Mouse (Mus musculus) cerebellum, adult (tissue): ENCODE measurements around the gene Osm.

Source experiments
- ATAC-seq: cut with Nextera tagmentation; 2 replicates; pipeline ENCODE4 v1.9.2; 2017; ENCODE audit warnings: mild to moderate bottlenecking, moderate library complexity, mixed read lengths; ENCODE audit not compliant: insufficient number of reproducible peaks, low FRiP score, low TSS enrichment

The Osm gene

DNA sequence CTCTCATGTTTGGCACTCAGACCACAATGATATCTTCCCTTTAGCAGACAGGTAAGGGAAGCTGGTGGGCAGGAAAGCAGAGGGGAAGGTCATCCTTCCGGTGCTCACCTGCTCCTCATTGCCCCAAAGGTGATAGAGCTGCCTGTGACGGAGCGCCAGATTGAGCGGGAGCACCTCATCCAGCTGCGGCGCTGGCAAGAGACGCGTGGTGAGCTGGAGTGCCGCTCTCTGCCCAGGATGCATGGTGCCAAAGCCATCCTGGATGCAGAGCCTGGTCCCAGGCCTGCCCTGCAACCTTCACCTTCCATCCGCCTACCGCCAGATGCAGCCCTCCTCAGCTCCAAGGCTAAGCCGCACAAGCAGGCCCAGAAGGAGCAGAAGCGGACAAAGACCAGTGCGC lies 21.6 kb upstream of the Osm start:
- no peak for ATAC-seq

- no peak for ATAC-seq
Observed at GRCm38 (mm10) chr11:4215061-4215460, 21.2 kb upstream of the Osm start.

DNA sequence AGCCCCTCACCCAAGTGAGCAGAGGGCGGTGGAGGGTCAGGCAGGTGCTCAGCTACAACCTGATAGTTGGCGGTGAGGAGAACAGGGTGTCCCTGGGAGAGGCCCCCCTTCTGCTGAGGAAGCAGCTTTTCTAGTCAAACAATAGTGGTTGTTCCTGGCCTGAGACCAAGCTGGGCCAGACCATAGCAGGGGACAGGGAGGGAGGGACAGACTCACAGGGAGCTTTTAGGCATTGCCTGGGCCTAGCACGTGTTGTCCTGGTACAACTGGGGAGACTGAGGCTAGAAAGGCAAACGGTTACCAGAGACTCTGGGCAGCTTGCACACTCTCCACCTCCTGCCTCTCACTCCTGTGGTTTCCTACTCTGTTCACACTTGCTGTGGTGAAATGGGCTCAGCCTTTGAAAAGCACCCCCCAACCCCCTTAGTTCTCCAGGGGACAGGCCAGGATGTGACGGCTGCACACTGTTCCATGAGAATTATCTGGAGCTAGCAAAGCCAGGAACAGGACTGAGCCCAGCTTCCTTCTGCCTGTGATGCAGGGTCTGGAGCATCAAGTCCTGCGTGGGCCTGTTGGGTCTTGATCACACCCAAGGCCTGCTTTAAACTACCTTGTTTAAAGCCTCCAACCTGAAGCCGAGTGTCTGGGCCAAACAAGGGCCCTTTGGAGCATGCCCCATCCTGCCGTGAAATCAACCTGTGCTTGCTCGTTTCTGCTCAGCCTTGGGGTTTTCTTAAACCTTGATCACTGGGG lies 19.8 kb upstream of the Osm start:
- ATAC-seq, result no peak

GRCm38 (mm10) chr11:4217914-4218629 lies 18.1 kb upstream of the Osm start, which contains the start of gene Castor1:
Castor1 (plus strand) TSS chr11:4218225.
- no peak for ATAC-seq

GRCm38 (mm10) chr11:4218637-4219036 lies 17.6 kb upstream of the Osm start:
- no peak for ATAC-seq

DNA sequence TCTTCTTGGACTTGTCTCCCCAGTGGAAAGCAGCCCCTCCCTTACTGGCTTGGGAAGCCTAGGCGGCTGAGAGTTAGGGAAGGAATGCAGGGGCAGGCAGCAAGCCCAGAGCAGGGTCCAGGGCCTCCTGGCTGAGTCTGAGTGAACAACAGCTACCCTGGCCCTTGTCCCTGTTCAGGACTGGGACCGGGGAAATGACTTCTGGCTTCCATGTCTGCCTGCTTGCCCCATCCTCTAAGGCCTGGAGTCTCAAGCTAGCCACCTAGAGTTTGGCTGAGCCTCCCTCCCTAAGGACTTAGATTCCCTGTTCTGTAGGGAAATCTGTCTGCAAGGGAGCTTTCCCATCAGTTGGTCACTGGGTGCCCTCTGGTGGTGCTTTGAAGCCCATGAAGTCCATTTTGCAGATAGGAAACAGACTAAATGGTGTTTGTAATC lies 16.9 kb upstream of the Osm start:
- ATAC-seq, result no peak

GRCm38 (mm10) chr11:4219908-4220307 lies 16.3 kb upstream of the Osm start:
- no peak for ATAC-seq

DNA sequence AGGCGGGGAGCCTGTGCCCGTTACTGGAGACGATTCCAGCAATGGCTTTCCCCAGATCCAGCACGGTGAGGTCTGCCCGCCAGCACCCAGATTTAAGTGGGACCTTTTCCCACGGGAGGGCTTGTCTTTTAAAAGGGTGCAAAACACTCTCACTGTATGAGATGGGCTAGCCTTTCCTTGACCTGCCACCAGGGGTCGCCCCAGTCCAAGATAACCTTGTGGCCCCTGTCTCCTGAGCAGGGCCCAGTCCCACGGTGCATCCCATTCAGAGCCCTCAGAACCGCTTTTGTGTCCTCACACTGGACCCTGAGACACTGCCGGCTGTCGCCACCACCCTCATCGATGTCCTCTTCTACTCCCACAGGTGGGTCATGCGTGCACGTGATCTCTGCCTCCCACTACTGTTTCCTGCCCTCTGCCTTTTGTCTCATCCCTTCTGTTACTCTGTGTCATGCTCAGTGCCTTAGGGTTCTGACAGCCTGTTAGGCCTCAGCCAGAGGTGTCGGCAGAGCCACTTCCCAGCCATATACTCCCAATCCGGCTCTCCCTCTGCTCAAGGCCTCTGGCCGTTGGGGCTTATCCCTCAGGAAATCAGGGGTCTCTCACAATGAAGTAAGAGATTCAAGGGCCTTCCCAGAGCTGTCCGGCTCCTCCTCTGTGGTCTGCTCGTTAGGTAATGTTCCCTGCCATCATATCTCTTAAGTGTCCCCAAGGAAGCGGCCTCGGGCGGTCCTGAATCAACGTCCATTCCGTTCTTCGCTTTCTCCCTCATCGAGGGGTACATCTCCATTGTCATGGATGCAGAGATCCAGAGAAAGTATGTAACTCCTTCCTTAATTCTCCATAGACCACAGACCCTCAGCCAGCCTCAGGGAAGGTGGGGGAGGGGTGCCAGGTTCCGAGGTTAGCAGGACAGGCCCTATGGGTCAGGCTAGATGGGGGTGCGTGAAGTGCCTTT lies 15.5 kb upstream of the Osm start:
- ATAC-seq, result 0 out of 2 replicates have a peak, but pooled peaks have one; percentile 43

DNA sequence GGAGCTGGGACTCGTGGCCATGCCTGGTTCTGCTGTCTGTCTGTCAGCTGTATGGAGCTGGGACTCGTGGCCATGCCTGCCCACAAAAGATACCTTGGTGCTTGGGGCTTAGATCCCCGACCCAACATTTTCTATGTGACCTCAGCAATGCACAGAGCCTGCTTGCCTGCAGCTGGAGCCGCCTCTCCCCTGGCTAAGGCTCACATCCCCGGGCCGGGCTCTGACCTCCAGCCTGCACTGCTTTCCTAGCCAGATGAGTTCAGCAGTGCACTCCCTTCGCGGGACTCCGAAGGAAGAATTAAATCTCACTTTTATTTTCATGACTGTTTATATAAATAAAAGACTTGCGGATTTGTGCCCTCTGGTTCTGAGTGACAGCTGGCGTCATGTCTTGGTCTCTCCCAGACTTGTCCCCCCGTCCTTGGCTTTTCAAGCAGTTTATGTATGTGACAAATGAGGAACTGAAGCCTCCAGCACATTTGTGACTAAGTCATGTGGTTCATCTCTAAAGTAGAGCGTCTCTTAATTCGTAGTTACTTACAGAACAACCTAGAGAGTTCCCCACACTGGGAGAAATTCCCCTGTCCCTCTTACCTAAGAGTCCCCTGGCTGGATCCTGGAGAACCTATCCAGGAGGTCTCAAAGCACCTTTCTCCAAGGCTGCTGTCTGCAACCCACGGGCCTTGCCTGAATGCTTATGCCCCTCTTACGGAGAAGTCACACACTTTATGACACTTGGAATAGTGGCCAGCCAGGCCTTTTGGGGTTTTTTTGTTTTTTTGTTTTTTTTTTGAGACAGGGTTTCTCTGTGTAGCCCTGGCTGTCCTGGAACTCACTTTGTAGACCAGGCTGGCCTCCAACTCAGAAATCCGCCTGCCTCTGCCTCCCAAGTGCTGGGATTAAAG lies 13.9 kb upstream of the Osm start:
- no peak for ATAC-seq

DNA sequence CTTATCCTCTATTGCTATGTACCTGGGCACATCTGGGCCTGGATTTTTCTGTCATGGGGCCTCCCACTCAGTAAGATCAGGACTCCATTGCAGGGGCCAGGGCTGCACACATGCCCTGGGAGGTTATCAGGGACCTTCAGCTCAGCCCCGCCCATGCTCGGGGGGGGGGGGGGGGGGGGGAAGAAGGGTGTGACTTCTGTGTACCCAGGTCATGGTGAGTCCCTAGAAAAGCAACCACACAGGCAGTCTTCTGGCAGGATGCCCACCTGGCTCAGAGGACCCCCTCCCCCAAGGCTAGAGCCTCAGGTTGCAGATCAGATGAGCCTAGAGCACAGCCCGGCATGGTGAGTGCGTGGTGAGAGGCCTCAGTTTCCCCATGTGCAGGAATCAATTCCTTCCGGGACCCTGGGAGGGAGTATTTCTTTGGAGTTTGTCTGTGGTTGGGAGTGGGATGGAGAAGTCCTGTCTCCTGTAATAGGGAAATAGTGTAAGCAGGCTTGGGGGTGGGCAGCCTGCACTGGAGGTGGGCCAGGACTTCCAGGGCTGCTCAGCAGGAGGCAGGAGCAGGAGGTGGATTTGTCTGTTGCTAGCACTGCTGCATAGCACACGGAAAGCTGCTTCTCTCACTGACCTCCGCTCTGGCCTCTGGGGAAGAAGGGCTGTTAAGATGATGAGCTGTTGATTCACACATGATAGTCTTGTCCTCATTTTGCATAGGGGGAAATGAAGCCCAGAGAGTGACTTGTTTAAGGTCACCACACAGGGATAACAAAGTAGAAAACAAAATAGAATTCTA lies 12.6 kb upstream of the Osm start:
- ATAC-seq, result no peak

- ATAC-seq, result no peak
Observed at GRCm38 (mm10) chr11:4224223-4224622, 12.0 kb upstream of the Osm start.

GRCm38 (mm10) chr11:4226569-4227325 lies 9.5 kb upstream of the Osm start:
- no peak for ATAC-seq

GRCm38 (mm10) chr11:4228463-4228862 lies 7.8 kb upstream of the Osm start:
- peak; percentile 86 for ATAC-seq

DNA sequence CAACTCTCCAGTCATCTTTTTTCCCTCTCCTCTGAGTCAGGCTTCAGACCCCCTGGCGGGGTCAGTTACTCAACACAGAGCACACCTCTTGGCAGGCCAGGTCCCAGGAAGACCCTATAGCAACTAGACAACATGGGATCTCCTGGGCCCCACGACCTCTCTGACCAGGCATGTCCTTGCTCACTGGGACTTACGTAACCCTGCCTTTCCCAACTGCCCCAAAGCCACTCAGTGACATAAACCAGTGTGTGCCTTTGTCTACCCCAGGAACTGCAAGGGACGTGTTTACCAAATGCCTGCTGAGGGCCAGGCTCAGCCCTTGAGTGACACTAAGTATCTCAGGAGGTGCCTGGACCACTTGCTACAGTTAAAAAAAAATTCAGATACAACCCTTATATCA lies 6.4 kb upstream of the Osm start:
- ATAC-seq, result no peak

DNA sequence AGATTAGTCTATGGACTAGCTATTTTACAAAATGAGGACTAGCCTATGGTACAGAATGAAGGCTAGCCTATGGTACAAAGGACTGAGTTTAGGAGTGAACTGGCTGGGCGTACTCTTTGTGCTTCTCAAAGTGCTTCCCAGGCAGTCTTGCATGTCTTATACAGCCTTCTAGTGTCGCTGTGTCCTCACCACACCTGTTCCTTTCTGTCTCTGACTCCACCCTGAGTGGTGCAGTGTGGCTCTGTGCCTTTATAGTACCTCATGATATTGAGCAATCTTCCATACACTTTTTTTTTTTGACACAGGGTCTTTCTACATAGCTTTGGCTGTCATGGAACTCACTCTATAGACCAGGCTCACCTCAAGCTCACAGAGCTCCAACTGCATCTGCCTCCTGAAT lies 4.8 kb upstream of the Osm start:
- no peak for ATAC-seq

DNA sequence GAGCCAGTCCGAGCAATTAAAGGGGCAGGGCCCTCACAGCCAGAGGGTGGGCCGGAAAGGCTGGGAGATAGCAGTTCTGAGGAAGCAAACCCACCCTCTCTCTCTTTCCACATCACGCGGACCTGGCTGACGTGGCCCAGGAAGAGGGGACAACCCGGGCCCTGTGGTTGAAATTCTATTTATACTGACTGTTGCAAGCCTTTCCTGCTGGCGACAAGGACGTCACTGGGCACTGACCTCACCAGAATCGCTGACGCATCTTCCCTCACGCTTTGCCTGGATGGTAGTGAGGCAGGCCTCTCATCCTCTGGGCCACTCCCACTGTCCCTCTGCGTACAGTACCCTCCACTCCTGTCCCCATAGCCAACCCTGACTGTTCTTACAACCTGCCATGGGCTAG lies 3.6 kb upstream of the Osm start:
- no peak for ATAC-seq

DNA sequence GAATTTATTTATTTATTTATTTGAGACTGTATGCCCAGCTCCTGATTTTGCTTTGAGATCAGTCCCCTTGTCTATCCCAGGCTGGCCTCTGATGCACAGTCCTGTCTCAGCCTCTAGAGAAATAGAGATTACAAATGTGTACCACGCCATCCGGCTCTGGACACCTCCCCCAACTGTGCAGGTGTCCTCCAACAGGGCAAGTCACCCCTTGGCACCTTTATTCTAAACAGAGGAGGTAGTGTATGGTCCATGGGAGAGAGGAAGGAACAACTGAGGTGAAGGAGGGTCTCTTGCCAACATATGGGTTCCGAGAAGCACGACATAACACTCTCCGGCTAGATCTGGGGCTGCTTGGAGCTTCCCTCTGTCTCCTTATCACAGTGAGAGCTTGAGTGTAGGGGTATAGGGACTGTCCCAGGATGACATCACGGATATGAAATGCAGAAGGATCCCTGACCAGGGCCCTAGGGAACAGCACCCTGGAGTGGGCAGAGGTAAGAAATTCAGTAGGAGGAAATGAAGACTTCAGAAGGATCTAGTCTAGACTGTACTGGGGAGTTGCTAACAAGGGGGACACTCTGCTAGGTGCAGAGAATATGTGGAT lies 1.1 kb upstream of the Osm start:
- no peak for ATAC-seq

- no peak for ATAC-seq
Observed at GRCm38 (mm10) chr11:4236546-4237067, 387 bp downstream of the Osm start.
